Mouse (Mus musculus): ENCODE measurements around the gene Mutyh. TPM values are rescaled to one million over a fixed set of nuclear protein-coding genes. Genes with fewer than 3 reads are reported as not detected.

The Mutyh gene
- polyA plus RNA-seq, 1 experiment from 2014 or later: 5.6 TPM

DNA sequence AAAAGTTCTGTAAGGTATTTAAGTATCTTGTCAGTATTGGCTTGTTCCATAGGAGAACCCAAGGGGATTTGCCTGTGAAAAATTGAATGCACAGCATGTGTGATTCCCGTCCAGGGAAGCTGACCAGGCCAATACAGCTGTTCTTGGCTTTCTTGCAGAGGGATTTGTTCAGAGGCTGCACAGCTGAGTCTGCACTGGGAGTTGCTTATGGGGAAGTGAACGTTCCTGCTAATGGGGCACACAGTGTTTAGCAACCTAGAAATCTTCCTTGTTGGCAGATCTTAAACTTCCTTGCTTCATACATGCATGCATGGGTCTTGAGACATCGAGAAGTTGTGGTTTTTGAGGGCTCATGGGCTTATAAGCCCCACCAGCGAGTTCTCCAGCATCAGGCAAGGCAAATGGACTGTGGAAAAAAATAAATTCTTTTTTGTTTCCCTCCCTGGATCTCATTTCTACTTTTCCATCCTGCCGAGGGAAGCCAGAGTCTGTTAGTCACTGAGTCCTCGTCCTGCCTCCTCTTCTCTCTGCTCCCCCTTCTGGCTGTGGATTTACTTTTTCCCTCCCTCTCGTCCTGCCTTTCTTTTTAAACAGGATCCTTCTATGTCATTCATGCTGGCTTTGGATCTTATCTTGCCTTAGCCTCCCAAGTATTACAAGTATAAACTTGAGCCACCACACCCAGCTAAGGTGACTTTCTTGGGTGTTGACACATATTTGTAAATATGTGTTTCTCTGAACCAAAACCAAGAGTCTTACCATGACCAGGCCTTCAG lies 19.4 kb upstream of the Mutyh start:
- H3K27me3 ChIP-seq: no peaks in the 10 kb centered on the region
- in situ Hi-C loops (cut with MboI; ENCODE audit: low pct_unique_long_range_greater_than_20kb): loop anchor here (5.0 kb wide), 2 partner anchors 71 to 161 kb away; partner anchors contain the start of gene Nasp
- no peak for DNase-seq (ENCODE audit: low read depth, low spot score)
- no peak for ATAC-seq
- ChIA-PET POLR2A (interaction anchor here (1.0 kb wide), 1 partner anchor 67 kb away, joined by 3 read pairs; the partner anchor contains the start of gene Tesk2), CTCF (interaction anchor here (0.8 to 5.1 kb wide), 10 partner anchors 12 to 103 kb away, joined by 3 to 65 read pairs (median 4); partner anchors contain the start of genes Ccdc163, Mmachc, Prdx1 and Tesk2)
- no peak for TF ChIP-seq CTCF (IDR thresholded peaks at IDR 0.05)

DNA sequence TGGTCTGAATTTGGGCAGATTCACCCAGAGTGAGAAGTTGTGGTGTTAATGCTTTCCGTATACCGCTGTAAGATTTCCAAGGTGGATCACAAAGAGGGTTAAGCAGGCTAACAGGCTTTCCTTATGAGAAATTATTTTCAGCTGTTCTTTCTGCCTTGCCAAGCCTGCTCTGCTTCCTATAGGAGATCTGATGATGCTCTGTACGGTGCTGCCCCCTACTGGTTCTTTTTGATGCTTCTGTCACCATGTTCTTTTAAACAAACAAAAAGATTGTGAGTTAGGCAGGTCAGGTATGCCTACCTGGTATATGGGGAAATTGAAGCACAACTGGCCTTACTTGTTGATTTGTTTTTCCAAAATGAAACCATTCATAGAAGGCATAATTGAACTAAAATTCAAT lies 18.6 kb upstream of the Mutyh start:
- CTCF ChIA-PET: interaction anchor here (0.8 to 5.1 kb wide), 9 partner anchors 18 to 103 kb away, joined by 3 to 65 read pairs (median 4); partner anchors contain the start of genes Ccdc163, Mmachc, Prdx1 and Tesk2
- DNase-seq (ENCODE audit: low read depth, low spot score) (no peak), ATAC-seq (no peak)
- in situ Hi-C loops (cut with MboI; ENCODE audit: low pct_unique_long_range_greater_than_20kb): loop anchor here (5.0 kb wide), 2 partner anchors 72 to 162 kb away; partner anchors contain the start of gene Nasp
- POLR2A ChIA-PET: interaction anchor here (1.0 kb wide), 1 partner anchor 68 kb away, joined by 3 read pairs; the partner anchor contains the start of gene Tesk2
- TF ChIP-seq CTCF (IDR thresholded peaks at IDR 0.05): peak; percentile 64
- H3K27me3 ChIP-seq: no peaks in the 10 kb centered on the region

DNA sequence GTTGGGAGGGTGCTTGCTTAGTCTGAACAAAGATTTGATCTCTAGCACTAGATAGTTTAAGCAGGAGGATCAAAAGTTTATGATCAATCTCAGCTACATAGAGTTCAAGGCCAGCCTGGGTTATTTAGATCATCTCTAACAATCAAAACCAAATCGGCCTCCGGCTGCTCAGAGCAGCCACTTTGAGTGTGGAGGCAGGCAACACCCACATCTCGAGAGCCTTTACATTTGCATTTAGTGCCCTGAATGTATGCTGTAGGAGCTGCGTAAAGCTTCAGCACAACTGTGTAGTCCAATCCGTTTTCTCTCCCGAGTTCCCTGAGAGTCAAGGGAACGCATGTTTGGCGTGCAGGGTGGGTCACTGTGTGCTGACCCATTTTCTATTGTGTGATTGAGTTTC lies 15.1 kb upstream of the Mutyh start:
- in situ Hi-C loops (cut with MboI; ENCODE audit: low pct_unique_long_range_greater_than_20kb): no loop called here
- DNase-seq (ENCODE audit: low read depth, low spot score): no peak
- ChIA-PET CTCF (interaction anchor here (1.6 to 1.8 kb wide), 2 partner anchors 72 to 73 kb away, joined by 4 to 7 read pairs; partner anchors contain the start of gene Tesk2), POLR2A (no interaction called here)
- no peaks in the 10 kb centered on the region for H3K27me3 ChIP-seq
- ATAC-seq: no peak
- TF ChIP-seq CTCF (IDR thresholded peaks at IDR 0.05): no peak

DNA sequence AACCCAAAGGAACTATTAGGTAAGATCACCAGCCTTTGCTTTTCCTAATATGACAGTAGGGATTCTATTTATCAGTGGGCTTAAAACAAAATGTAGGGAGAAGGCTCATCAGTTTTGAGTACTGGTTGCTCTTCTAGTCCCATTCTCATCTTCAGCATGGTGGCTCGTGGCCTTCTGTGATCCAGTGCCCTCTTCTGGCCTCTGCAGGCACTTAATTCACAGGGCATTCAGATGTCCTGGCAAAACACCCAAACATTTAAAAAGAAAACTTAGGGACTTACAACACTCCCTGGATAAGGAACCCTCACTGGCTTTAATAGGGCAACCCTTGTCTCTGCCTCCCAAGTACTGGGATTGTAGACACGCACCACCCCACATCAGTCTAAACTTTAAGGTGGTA lies 13.2 kb upstream of the Mutyh start:
- TF ChIP-seq CTCF (IDR thresholded peaks at IDR 0.05): peak; percentile 32
- DNase-seq (ENCODE audit: low read depth, low spot score) (no peak), ATAC-seq (no peak)
- in situ Hi-C loops (cut with MboI; ENCODE audit: low pct_unique_long_range_greater_than_20kb): no loop called here
- no peaks in the 10 kb centered on the region for H3K27me3 ChIP-seq
- CTCF ChIA-PET: no interaction called here
- POLR2A ChIA-PET: no interaction called here

DNA sequence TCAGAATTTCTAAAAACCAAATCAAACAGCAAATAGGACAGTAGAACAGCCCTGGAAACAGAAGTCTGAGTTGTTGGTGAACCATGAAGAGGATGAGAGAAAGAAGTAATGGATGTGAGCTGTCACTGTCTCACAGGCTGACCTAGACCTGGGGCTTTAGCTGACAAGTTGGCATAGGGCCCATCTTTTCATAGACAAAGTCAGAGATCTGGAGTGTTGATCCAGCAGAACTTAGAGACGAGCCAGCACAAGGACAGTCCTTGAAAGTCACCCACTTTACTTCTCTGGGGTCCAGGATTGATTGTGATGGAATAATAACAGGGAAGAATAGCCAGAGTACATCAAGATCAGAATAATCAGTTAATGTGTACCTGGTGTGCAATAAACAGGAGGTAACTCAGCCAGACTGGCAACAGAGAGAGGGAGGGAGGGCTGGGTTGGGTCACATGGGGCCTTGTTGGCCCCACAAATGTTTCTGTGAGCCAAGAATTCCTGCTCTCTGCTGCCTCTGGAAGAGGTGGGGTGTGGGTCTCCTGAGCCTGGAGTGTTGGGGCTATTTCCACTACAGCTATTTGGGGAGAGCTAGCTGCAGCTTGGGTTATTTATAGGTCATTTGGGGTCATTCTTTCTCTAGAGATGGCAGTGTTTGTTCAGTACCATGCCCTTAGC lies 10.9 kb upstream of the Mutyh start:
- ATAC-seq (no peak), DNase-seq (ENCODE audit: low read depth, low spot score) (no peak)
- CTCF ChIA-PET: interaction anchor here (1.0 kb wide), 1 partner anchor 77 kb away, joined by 4 read pairs; no protein-coding TSS in a partner anchor
- no peak for TF ChIP-seq CTCF (IDR thresholded peaks at IDR 0.05)
- in situ Hi-C loops (cut with MboI; ENCODE audit: low pct_unique_long_range_greater_than_20kb): no loop called here
- POLR2A ChIA-PET: no interaction called here
- H3K27me3 ChIP-seq: no peaks in the 10 kb centered on the region

DNA sequence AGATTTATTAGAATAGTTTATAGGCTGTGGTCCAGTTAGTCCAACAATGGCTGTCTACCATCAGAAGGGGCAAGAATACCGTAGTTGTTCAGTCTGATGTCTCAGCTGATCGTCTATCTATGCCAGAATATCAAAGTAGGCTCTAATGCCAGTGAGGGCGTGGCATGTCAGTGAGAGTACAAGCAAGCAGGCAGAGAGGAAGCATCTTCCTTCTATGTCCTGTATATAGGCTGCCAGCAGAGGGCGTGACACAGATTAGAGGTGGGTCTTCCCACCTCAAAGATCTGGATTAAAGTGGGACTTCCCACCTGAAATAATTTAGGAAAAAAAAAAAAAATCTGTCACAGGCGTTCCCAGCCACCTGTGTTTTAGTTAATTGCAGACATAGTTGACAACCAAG lies 7.6 kb upstream of the Mutyh start:
- H3K27me3 ChIP-seq: no peaks in the 10 kb centered on the region
- ATAC-seq (no peak), DNase-seq (ENCODE audit: low read depth, low spot score) (no peak)
- in situ Hi-C loops (cut with MboI; ENCODE audit: low pct_unique_long_range_greater_than_20kb): no loop called here
- TF ChIP-seq CTCF (IDR thresholded peaks at IDR 0.05): no peak
- POLR2A ChIA-PET: no interaction called here
- CTCF ChIA-PET: no interaction called here

GRCm38 (mm10) chr4:116811012-116811411 lies 3.5 kb downstream of the Mutyh start:
- no peak for DNase-seq (ENCODE audit: low read depth, low spot score)
- POLR2A ChIA-PET: no interaction called here
- TF ChIP-seq CTCF (IDR thresholded peaks at IDR 0.05): no peak
- H3K27me3 ChIP-seq: no peaks in the 10 kb centered on the region
- in situ Hi-C loops (cut with MboI; ENCODE audit: low pct_unique_long_range_greater_than_20kb): no loop called here
- no peak for ATAC-seq
- CTCF ChIA-PET: no interaction called here

- ChIA-PET CTCF (no interaction called here), POLR2A (no interaction called here)
- no peak for ATAC-seq
- no peak for DNase-seq (ENCODE audit: low read depth, low spot score)
- no peaks in the 10 kb centered on the region for H3K27me3 ChIP-seq
- in situ Hi-C loops (cut with MboI; ENCODE audit: low pct_unique_long_range_greater_than_20kb): no loop called here
- TF ChIP-seq CTCF (IDR thresholded peaks at IDR 0.05): no peak
Observed at GRCm38 (mm10) chr4:116815276-116815675, 7.8 kb downstream of the Mutyh start.

GRCm38 (mm10) chr4:116817486-116817885 lies 10.0 kb downstream of the Mutyh start:
- in situ Hi-C loops (cut with MboI; ENCODE audit: low pct_unique_long_range_greater_than_20kb): no loop called here
- DNase-seq (ENCODE audit: low read depth, low spot score): no peak
- ChIA-PET CTCF (no interaction called here), POLR2A (no interaction called here)
- no peak for TF ChIP-seq CTCF (IDR thresholded peaks at IDR 0.05)
- no peaks in the 10 kb centered on the region for H3K27me3 ChIP-seq
- ATAC-seq: no peak

GRCm38 (mm10) chr4:116819968-116820901 lies 12.7 kb downstream of the Mutyh start:
- CTCF ChIA-PET: no interaction called here

More at GRCm38 (mm10) chr4:116819968-116820901, 12.7 kb downstream of the Mutyh start:
- POLR2A ChIA-PET: no interaction called here
- no peak for DNase-seq (ENCODE audit: low read depth, low spot score)
- ATAC-seq: no peak
- in situ Hi-C loops (cut with MboI; ENCODE audit: low pct_unique_long_range_greater_than_20kb): loop anchor here (5.0 kb wide), 2 partner anchors 172 to 312 kb away; partner anchors contain the start of genes Plk3 and Urod
- no peak for TF ChIP-seq CTCF (IDR thresholded peaks at IDR 0.05)
- H3K27me3 ChIP-seq: no peaks in the 10 kb centered on the region
